Mouse (Mus musculus) heart, adult 11 months (tissue): Measurements from ENCODE around the gene Gpr82.

Experiments
- DNase-seq: peaks from one replicate; pipeline ENCODE4 v3.0.0; 2022

The Gpr82 gene

GRCm38 (mm10) chrX:13700681-13701080, 39.5 kb downstream of the Gpr82 start:
- no peak for DNase-seq

- DNase-seq = no peak
Observed at GRCm38 (mm10) chrX:13705051-13705450, 43.9 kb downstream of the Gpr82 start.

- no peak for DNase-seq
Observed at GRCm38 (mm10) chrX:13710174-13710573, 49.0 kb downstream of the Gpr82 start.
